Comparison of ENCODE assay signal across 7 mouse cellular contexts in the genomic region with DNA sequence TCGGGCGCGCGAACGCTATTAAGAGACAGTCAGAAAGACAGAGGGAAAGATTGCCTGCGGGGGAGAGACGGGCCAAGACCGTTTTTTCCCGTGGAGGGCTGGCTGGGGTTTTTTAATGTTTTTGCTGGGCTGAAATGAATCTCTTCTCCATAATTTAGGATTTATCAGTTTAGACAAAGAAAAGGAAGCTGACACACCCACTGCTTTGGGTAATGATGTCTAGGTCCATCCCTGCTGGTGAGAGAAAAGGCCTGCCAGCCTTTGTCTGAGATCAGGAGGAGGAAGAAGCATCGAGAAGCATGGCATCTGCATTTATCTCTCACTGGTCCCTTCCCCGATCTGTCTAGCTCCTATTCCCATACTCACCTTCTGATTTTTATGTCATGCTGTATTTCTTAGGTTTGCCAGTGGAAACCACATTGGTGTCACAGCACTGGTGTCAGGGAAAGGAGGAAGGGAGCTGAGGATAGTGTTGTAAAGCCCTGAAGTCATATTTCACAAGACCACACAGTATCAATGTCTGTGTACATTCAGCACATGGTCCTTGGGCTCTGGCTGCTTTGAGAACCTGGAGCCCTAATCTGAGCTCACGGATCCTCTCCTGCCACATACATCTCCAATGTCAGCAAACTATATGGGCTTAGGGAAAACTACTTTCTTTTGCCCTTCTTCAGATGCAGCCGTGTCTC.
A peak's percentile ranks its signal among the peaks of the same experiment; 100 is the strongest.
DNase-seq lines count a peak whose midpoint lies in the region; ATAC-seq and TF ChIP-seq lines count a peak whose summit lies in the region.

No protein-coding gene starts in this region.

- H3K27ac ChIP-seq in lung, embryonic 15.5 days = peak overlapping the region; percentile 64; the same call in 1 of the 2 replicates
- peak overlapping the region; percentile 67 for H3K27ac ChIP-seq in hindbrain, postnatal 0 days
- H3K27ac ChIP-seq in midbrain, embryonic 16.5 days (ENCODE audit: low read length) = peak overlapping the region; percentile 85

- peak overlapping the region; percentile 42 for H3K9ac ChIP-seq in lung, embryonic 15.5 days
- H3K9ac ChIP-seq in hindbrain, postnatal 0 days (replicated peaks; ENCODE audit: low read length) = peak overlapping the region; percentile 49
- H3K9ac ChIP-seq in midbrain, embryonic 16.5 days (ENCODE audit: low read depth, low read length) = peak overlapping the region; percentile 65

- H3K27me3 ChIP-seq in lung, embryonic 15.5 days = no peaks in the 10 kb centered on the region
- H3K27me3 ChIP-seq in hindbrain, postnatal 0 days (ENCODE audit: insufficient read depth, low read length) = no peaks in the 10 kb centered on the region
- H3K27me3 ChIP-seq in midbrain, embryonic 16.5 days (ENCODE audit: control insufficient read depth, insufficient read depth, low read depth, low read length) = no peaks in the 10 kb centered on the region

- no peak for ATAC-seq in lung, embryonic 15.5 days (ENCODE audit: borderline replicate concordance, extremely low read depth, low FRiP score, low TSS enrichment)
- ATAC-seq in hindbrain, postnatal 0 days = peak; percentile 71
- ATAC-seq in midbrain, embryonic 16.5 days = peak; percentile 68
- ATAC-seq in monocyte, adult 5-6 weeks (replicated peaks; ENCODE audit: insufficient number of reproducible peaks, low FRiP score, low TSS enrichment, poor library complexity, severe bottlenecking) = no peak; the same call in 1 of the 2 replicates

- H3K4me3 ChIP-seq in lung, embryonic 15.5 days = peak overlapping the region; percentile 45
- peak overlapping the region; percentile 43 for H3K4me3 ChIP-seq in hindbrain, postnatal 0 days (ENCODE audit: low read length)
- peak overlapping the region; percentile 43 for H3K4me3 ChIP-seq in midbrain, embryonic 16.5 days (ENCODE audit: low read depth, low read length)

- WGBS in lung, embryonic 15.5 days = 30% methylated on average over 13 of the region's 13 CpGs
- 29% methylated on average over 13 of the region's 13 CpGs for WGBS in hindbrain, postnatal 0 days
- WGBS in midbrain, embryonic 16.5 days = 33% methylated on average over 13 of the region's 13 CpGs

- no peaks in the 10 kb centered on the region for H3K9me3 ChIP-seq in lung, embryonic 15.5 days
- H3K9me3 ChIP-seq in hindbrain, postnatal 0 days (ENCODE audit: low read length) = no peaks in the 10 kb centered on the region
- H3K9me3 ChIP-seq in midbrain, embryonic 16.5 days (replicated peaks; ENCODE audit: control insufficient read depth, low read length, poor library complexity, severe bottlenecking) = no peaks in the 10 kb centered on the region

- H3K4me1 ChIP-seq in lung, embryonic 15.5 days = peaks cover 11% of the 10 kb centered on the region
- H3K4me1 ChIP-seq in hindbrain, postnatal 0 days (ENCODE audit: insufficient read depth, low read length) = peaks cover 3% of the 10 kb centered on the region; the same call in 1 of the 2 replicates
- H3K4me1 ChIP-seq in midbrain, embryonic 16.5 days (ENCODE audit: control insufficient read depth, insufficient read depth, low read length) = peaks cover 7% of the 10 kb centered on the region; the same call in 1 of the 2 replicates

- no peak for DNase-seq in lung, postnatal 10 days
- peak; percentile 27 for DNase-seq in embryo, embryonic 9.5 days (ENCODE audit: extremely low spot score)
- peak; percentile 25 for DNase-seq in hindbrain, postnatal 0 days (ENCODE audit: low spot score)
- DNase-seq in urinary bladder, postnatal 14 days (ENCODE audit: low spot score) = no peak

- no peaks in the 10 kb centered on the region for H3K36me3 ChIP-seq in lung, embryonic 15.5 days
- no peaks in the 10 kb centered on the region for H3K36me3 ChIP-seq in hindbrain, postnatal 0 days (ENCODE audit: insufficient read depth, low read length)
- no peaks in the 10 kb centered on the region for H3K36me3 ChIP-seq in midbrain, embryonic 16.5 days (ENCODE audit: control insufficient read depth, insufficient read depth, low read length)

- peak overlapping the region; percentile 63 for H3K4me2 ChIP-seq in lung, embryonic 15.5 days
- H3K4me2 ChIP-seq in hindbrain, postnatal 0 days (ENCODE audit: low read depth, low read length) = peak overlapping the region; percentile 58
- peak overlapping the region; percentile 71 for H3K4me2 ChIP-seq in midbrain, embryonic 16.5 days (ENCODE audit: low read length)

- no peak for TF ChIP-seq CTCF in hindbrain, postnatal 0 days (IDR thresholded peaks at IDR 0.05; ENCODE audit: low read depth)

Comparison
In these comparisons a context has a peak if more than half of its experiments do, and no peak if none do; other contexts are left out.
1. ATAC-seq: peak in hindbrain, postnatal 0 days (single experiment) and midbrain, embryonic 16.5 days (single experiment); none in lung, embryonic 15.5 days (single experiment) and monocyte, adult 5-6 weeks (single experiment).
2. DNase-seq: peak in embryo, embryonic 9.5 days (single experiment) and hindbrain, postnatal 0 days (single experiment); none in lung, postnatal 10 days (single experiment) and urinary bladder, postnatal 14 days (single experiment).
3. Peak in every context shown above with its lines, with median percentiles within 50 percentile points of each other: H3K27ac ChIP-seq, H3K4me2 ChIP-seq, H3K4me3 ChIP-seq and H3K9ac ChIP-seq.